Mouse (Mus musculus) heart, embryonic 14.5 days (tissue): ENCODE data around the gene Nt5dc1. TPM values are rescaled to one million over a fixed set of nuclear protein-coding genes. Genes with fewer than 3 reads are reported as not detected.

Experiments used
- ATAC-seq: fragments of 200-750 bp; cut with Nextera tagmentation; 2 replicates; pipeline ENCODE4 v1.8.0; 2017; ENCODE audit warnings: low read depth, moderate TSS enrichment; ENCODE audit not compliant: insufficient number of reproducible peaks, insufficient read depth, low FRiP score
- H3K27ac ChIP-seq, 2 experiments: fragments of 200-500 bp in 1 of 2; fragments of 300-500 bp in 1 of 2; sonication (generic) in 1 of 2; replicated peaks in 1 of 2; 2 replicates each; pipeline ENCODE4 v1.5.1; 2012 to 2014; ENCODE audit warnings: low read depth in 2 of 2, low read length in 2 of 2, control low read depth in 1 of 2, mild to moderate bottlenecking in 1 of 2, mixed read lengths in 1 of 2; ENCODE audit not compliant: control insufficient read depth in 1 of 2, insufficient read depth in 1 of 2
- H3K27me3 ChIP-seq: fragments of 300-500 bp; sonication (generic); 2 replicates; pipeline ENCODE4 v1.6.1; 2014; ENCODE audit warnings: mild to moderate bottlenecking, low read length, control low read depth; ENCODE audit not compliant: control insufficient read depth, insufficient read depth
- H3K36me3 ChIP-seq: fragments of 300-500 bp; sonication (generic); 2 replicates; pipeline ENCODE4 v1.6.1; 2014; ENCODE audit warnings: mild to moderate bottlenecking, control low read depth, low read length, mixed read lengths; ENCODE audit not compliant: control insufficient read depth, insufficient read depth
- H3K4me1 ChIP-seq, 2 experiments: fragments of 200-500 bp in 1 of 2; fragments of 300-500 bp in 1 of 2; sonication (generic) in 1 of 2; 2 replicates each; pipeline ENCODE4 v1.6.1; 2012 to 2014; ENCODE audit warnings: low read length in 2 of 2, control low read depth in 1 of 2, mixed read lengths in 1 of 2; ENCODE audit not compliant: control insufficient read depth in 2 of 2, insufficient read depth in 2 of 2
- H3K4me2 ChIP-seq: fragments of 300-500 bp; sonication (generic); 2 replicates; pipeline ENCODE4 v1.6.1; 2014; ENCODE audit warnings: mild to moderate bottlenecking, low read length
- H3K4me3 ChIP-seq, 2 experiments: fragments of 200-500 bp in 1 of 2; fragments of 300-500 bp in 1 of 2; sonication (generic) in 1 of 2; 2 replicates each; pipeline ENCODE4 v1.5.1; 2012 to 2014; ENCODE audit warnings: low read length in 2 of 2, mild to moderate bottlenecking in 2 of 2, control low read depth in 1 of 2, low read depth in 1 of 2, moderate library complexity in 1 of 2; ENCODE audit not compliant: control insufficient read depth in 1 of 2, insufficient read depth in 1 of 2
- H3K9ac ChIP-seq: fragments of 300-500 bp; sonication (generic); 2 replicates; pipeline ENCODE4 v1.6.1; 2014; ENCODE audit warnings: mild to moderate bottlenecking, low read length
- H3K9me3 ChIP-seq: fragments of 300-500 bp; sonication (generic); 2 replicates; pipeline ENCODE4 v1.6.1; 2016; ENCODE audit warnings: low read length, control low read depth; ENCODE audit not compliant: control insufficient read depth
- WGBS: fragments of 180-500 bp; shearing (Covaris S2); extraction: QIAGEN DNeasy Blood & Tissue Kit; methylation state at CpG from one replicate; pipeline ENCODE4 v1.1.7; 2014; 5-methylcytosine and 5-hydroxymethylcytosine counted together
- polyA plus RNA-seq: library from polyadenylated mRNA; unstranded; fragments of >200 nt; fragmentation: Nextera tagmentation; extraction: Ambion mirVana; gene quantifications from 2 replicates; pipeline ENCODE4 v1.2.1, GENCODE M21; 2014

The Nt5dc1 gene
- polyA plus RNA-seq, 1 experiment from 2014 or later, result 8.0 TPM

DNA sequence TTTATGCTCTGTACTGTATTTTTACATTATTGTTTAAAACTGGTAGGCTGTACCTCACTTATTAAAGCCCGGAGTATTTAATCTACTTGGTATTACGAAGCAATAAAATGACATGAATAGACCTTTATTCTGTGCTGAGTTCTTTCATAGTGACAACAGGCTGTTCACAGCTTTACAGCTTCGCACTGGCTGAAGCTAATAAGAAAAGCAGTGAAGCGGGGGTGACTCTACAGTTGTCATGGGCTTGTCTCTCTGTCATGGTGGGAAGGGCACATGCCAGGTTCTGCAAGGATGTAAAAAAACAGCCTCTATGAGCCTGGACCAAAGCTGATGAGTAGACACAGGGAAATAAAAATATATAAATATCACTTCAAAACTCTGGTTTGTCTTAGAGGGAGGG lies 21.4 kb downstream of the Nt5dc1 start:
- Histone ChIP-seq H3K27ac (no peak overlapping the region), H3K36me3 (peaks cover 22% of the 10 kb centered on the region), H3K9me3 (no peaks in the 10 kb centered on the region), H3K4me2 (no peak overlapping the region), H3K4me1 (no peaks in the 10 kb centered on the region), H3K9ac (no peak overlapping the region), H3K4me3 (no peak overlapping the region), H3K27me3 (no peaks in the 10 kb centered on the region)
- WGBS, result 92% methylated on average over 4 of the region's 4 CpGs
- no peak for ATAC-seq

DNA sequence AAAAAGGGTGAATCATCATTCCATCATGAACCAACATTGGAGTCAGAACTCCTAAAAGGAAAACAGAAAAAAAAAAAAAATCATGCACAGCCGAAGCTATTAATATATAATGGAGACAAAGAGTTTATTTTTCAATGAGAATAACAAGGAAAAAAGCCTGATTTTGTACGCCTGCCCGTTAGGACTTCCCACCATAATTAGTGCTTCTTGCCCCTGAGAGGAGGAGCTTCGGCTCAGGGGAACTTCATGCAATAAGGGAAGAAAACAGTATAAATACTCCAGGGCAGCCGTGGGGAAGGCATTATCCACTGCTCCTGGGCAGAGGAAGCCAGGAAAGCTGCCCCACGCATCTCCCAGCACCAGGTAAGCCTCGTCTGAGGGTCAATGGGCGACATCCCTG lies 28.7 kb downstream of the Nt5dc1 start, which contains the start of gene Col10a1:
TSS of gene Col10a1 (plus strand) at position 301 of the 400 bp plus-strand sequence.
- Histone ChIP-seq H3K9ac (no peak within 1 kb of the TSS), H3K36me3 (peaks cover 5% of the 10 kb centered on the region; the same call in 1 of the 2 replicates), H3K4me1 (no peaks in the 10 kb centered on the region), H3K9me3 (no peaks in the 10 kb centered on the region), H3K27ac (no peak within 1 kb of the TSS), H3K4me2 (no peak within 1 kb of the TSS), H3K4me3 (no peak within 1 kb of the TSS), H3K27me3 (no peaks in the 10 kb centered on the region)
- ATAC-seq, result no peak
- 79% methylated on average over 8 of the region's 8 CpGs for WGBS

DNA sequence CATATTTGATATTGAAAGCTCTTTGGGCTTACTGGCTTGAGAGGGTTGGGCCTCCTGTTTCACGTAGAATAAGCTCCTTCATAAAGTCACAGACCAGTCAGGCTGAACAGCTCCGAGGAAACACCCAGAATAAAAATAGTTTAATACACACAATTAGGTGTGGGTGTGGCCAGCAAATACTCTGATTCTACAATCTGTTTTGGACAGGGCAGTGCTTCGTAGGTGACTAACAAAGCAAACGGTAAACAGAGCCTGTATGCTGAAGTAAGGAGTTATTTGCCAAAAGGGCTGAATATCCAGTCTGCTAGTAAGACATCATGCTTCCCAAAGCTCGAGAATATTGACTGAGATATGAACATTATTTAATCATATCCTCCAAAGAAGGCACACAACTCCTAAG lies 32.7 kb downstream of the Nt5dc1 start:
- peaks cover 5% of the 10 kb centered on the region; the same call in 1 of the 2 replicates for H3K36me3 ChIP-seq
- no peak overlapping the region for H3K27ac ChIP-seq
- H3K9me3 ChIP-seq, result no peaks in the 10 kb centered on the region
- 79% methylated on average over 5 of the region's 5 CpGs for WGBS
- no peak overlapping the region for H3K4me2 ChIP-seq
- no peaks in the 10 kb centered on the region for H3K27me3 ChIP-seq
- H3K4me3 ChIP-seq, result no peak overlapping the region
- H3K9ac ChIP-seq, result no peak overlapping the region
- no peaks in the 10 kb centered on the region for H3K4me1 ChIP-seq
- no peak for ATAC-seq

- Histone ChIP-seq H3K27me3 (no peaks in the 10 kb centered on the region), H3K27ac (no peak overlapping the region), H3K9me3 (no peaks in the 10 kb centered on the region), H3K9ac (no peak overlapping the region), H3K36me3 (no peaks in the 10 kb centered on the region), H3K4me3 (no peak overlapping the region), H3K4me1 (peaks cover 0 to 2% of the 10 kb centered on the region in 2 experiments; a peak in 1 of 4 replicates), H3K4me2 (no peak overlapping the region)
- WGBS, result 92% methylated on average over 7 of the region's 7 CpGs
- no peak for ATAC-seq
Observed at GRCm38 (mm10) chr10:34373332-34373731, 45.0 kb downstream of the Nt5dc1 start.

DNA sequence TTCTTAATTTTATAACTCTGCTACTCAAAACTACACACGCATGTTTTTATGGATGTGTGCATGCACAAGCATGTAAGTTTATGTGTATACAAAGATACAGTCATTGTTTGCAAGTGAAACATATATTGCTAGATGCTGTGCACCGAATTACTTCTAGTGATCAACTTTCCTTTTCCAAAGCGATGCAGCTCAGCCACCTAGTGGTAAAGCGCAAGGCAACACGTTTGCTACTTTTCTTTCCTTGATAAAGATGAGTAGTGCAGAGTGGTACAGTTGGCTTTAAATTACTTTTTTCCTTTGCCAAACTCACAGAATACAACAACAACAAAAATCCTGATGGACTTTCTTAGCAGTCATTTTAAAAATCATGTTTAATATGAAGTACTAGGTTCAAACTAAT lies 50.2 kb downstream of the Nt5dc1 start:
- Histone ChIP-seq H3K4me3 (no peak overlapping the region), H3K27ac (no peak overlapping the region), H3K36me3 (no peaks in the 10 kb centered on the region), H3K27me3 (no peaks in the 10 kb centered on the region), H3K9ac (no peak overlapping the region), H3K4me1 (no peaks in the 10 kb centered on the region), H3K9me3 (no peaks in the 10 kb centered on the region), H3K4me2 (no peak overlapping the region)
- ATAC-seq, result no peak
- 67% methylated on average over 5 of the region's 5 CpGs for WGBS

DNA sequence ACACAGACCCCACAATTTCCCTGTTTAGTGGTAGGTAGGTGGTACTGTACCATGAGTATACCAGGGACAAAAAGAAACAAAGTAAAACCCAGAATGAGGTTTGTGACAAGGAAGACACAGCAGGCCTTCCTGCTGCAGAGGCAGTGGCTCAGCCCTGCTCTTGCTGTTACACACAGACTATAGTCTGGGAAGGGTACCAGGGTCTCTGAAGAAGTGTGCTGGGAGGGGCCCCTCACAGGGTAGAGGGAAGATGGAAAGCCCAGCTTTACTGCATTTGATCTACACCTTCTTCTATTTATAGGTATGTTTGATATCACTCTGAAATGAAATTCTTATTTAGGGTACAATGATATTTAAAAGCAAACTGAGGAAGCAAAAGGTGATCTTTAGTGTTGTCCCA lies 54.6 kb downstream of the Nt5dc1 start:
- no peak overlapping the region for H3K27ac ChIP-seq
- no peaks in the 10 kb centered on the region for H3K36me3 ChIP-seq
- no peak overlapping the region for H3K4me3 ChIP-seq
- H3K4me1 ChIP-seq, result no peaks in the 10 kb centered on the region
- H3K27me3 ChIP-seq, result no peaks in the 10 kb centered on the region
- H3K4me2 ChIP-seq, result no peak overlapping the region
- no peak overlapping the region for H3K9ac ChIP-seq
- ATAC-seq, result no peak
- H3K9me3 ChIP-seq, result no peaks in the 10 kb centered on the region

DNA sequence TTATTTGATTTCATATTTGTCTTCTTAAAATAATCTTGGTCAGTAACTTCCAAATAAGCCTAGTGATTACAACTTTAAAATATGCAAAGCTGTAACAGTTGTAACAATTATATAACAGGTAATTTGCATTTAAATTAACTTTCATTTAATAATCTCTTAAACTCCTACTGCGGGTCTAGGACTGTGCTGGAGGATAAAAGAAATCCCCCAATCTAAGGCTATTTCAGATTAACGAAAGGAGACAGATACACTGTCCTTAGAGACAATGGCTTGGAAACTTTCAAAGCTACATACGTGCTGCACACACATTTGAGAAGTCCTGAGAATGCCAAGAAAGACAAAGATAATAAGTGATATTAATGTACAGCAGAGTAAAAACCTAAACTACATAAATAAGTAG lies 60.1 kb downstream of the Nt5dc1 start:
- H3K27ac ChIP-seq, result no peak overlapping the region

GRCm38 (mm10) chr10:34352166-34352565 lies 66.2 kb downstream of the Nt5dc1 start:
- Histone ChIP-seq H3K4me3 (no peak overlapping the region), H3K27ac (no peak overlapping the region), H3K27me3 (no peaks in the 10 kb centered on the region), H3K36me3 (no peaks in the 10 kb centered on the region), H3K9ac (no peak overlapping the region), H3K9me3 (no peaks in the 10 kb centered on the region), H3K4me1 (peaks cover 0 to 10% of the 10 kb centered on the region in 2 experiments; a peak in 1 of 4 replicates), H3K4me2 (no peak overlapping the region)
- 58% methylated on average over 4 of the region's 4 CpGs for whole genome bisulfite sequencing
- no peak for ATAC-seq

More for the DNA sequence above, 60.1 kb downstream of the Nt5dc1 start:
- Histone ChIP-seq H3K9me3 (no peaks in the 10 kb centered on the region), H3K4me3 (no peak overlapping the region), H3K4me2 (no peak overlapping the region), H3K4me1 (no peaks in the 10 kb centered on the region), H3K27me3 (no peaks in the 10 kb centered on the region), H3K9ac (no peak overlapping the region), H3K36me3 (no peaks in the 10 kb centered on the region)
- 83% methylated on average over 3 of the region's 3 CpGs for WGBS
- ATAC-seq, result no peak
